8 mouse cellular contexts compared by ENCODE assay signal in genomic region chr6:124863658-124864298, GRCm38 (mm10). TPM values are rescaled to one million over a fixed set of nuclear protein-coding genes. Genes with fewer than 3 reads are reported as not detected.
DNase-seq lines count a peak whose midpoint lies in the region; ATAC-seq and TF ChIP-seq lines count a peak whose summit lies in the region.

Gpr162 (minus strand) TSS chr6:124863983.

- ATAC-seq in cerebellum, adult (ENCODE audit: insufficient number of reproducible peaks, low FRiP score, low TSS enrichment) = peak; percentile 47; the same call in 1 of the 2 replicates
- peak; percentile 72 for ATAC-seq in forebrain, embryonic 15.5 days (replicated peaks)
- ATAC-seq in hindbrain, embryonic 15.5 days (ENCODE audit: low FRiP score, low read depth) = peak; percentile 65
- no peak for ATAC-seq in monocyte, adult 5-6 weeks (replicated peaks; ENCODE audit: insufficient number of reproducible peaks, low FRiP score, low TSS enrichment, poor library complexity, severe bottlenecking)

- peak within 1 kb of the TSS; percentile 79 to 81 for H3K4me3 ChIP-seq in ES-E14 (ENCODE audit: insufficient read depth in 1 of 2, low read depth in 1 of 2, low read length in 2 of 2, poor library complexity in 1 of 2, severe bottlenecking in 1 of 2)
- peak within 1 kb of the TSS; percentile 51 for H3K4me3 ChIP-seq in forebrain, embryonic 15.5 days
- H3K4me3 ChIP-seq in hindbrain, embryonic 15.5 days = peak within 1 kb of the TSS; percentile 83

- in situ Hi-C loops in ES-E14 (cut with MboI; ENCODE audit: low sequenced_read_pairs in 2 of 2, unreplicated experiment in 2 of 2) = no loop called here

- peaks cover 4 to 29% of the 10 kb centered on the region in 2 experiments; a peak in 2 of 4 replicates for H3K4me1 ChIP-seq in ES-E14 (ENCODE audit: control insufficient read depth in 2 of 2, insufficient read depth in 2 of 2, low read length in 2 of 2, poor library complexity in 1 of 2)
- H3K4me1 ChIP-seq in forebrain, embryonic 15.5 days = peaks cover 54% of the 10 kb centered on the region
- H3K4me1 ChIP-seq in hindbrain, embryonic 15.5 days (replicated peaks) = peaks cover 66% of the 10 kb centered on the region

- no peaks in the 10 kb centered on the region for H3K27me3 ChIP-seq in forebrain, embryonic 15.5 days
- no peaks in the 10 kb centered on the region for H3K27me3 ChIP-seq in hindbrain, embryonic 15.5 days

- peak within 1 kb of the TSS; percentile 68 for H3K4me2 ChIP-seq in forebrain, embryonic 15.5 days (replicated peaks)
- peak within 1 kb of the TSS; percentile 80 for H3K4me2 ChIP-seq in hindbrain, embryonic 15.5 days

- H3K36me3 ChIP-seq in ES-E14 (ENCODE audit: control insufficient read depth, insufficient read depth, low read length, poor library complexity, severe bottlenecking) = no peaks in the 10 kb centered on the region; the same call in 1 of the 2 replicates
- H3K36me3 ChIP-seq in forebrain, embryonic 15.5 days = 0 out of 2 replicates have a peak, but pooled peaks cover 2% of the 10 kb centered on the region
- H3K36me3 ChIP-seq in hindbrain, embryonic 15.5 days = no peaks in the 10 kb centered on the region

- H3K9me3 ChIP-seq in ES-E14 (ENCODE audit: control insufficient read depth, insufficient read depth, low read depth, low read length) = no peaks in the 10 kb centered on the region
- H3K9me3 ChIP-seq in forebrain, embryonic 15.5 days = no peaks in the 10 kb centered on the region
- no peaks in the 10 kb centered on the region for H3K9me3 ChIP-seq in hindbrain, embryonic 15.5 days

- H3K9ac ChIP-seq in ES-E14 (ENCODE audit: insufficient read depth, low read depth, low read length, poor library complexity, severe bottlenecking) = peak within 1 kb of the TSS; percentile 71
- peak within 1 kb of the TSS; percentile 66 for H3K9ac ChIP-seq in forebrain, embryonic 15.5 days (replicated peaks)
- peak within 1 kb of the TSS; percentile 84 for H3K9ac ChIP-seq in hindbrain, embryonic 15.5 days

- under 1% methylated on average over 39 of the region's 43 CpGs for WGBS in forebrain, embryonic 15.5 days
- under 1% methylated on average over 37 of the region's 43 CpGs for WGBS in hindbrain, embryonic 15.5 days

- H3K27ac ChIP-seq in ES-E14 (ENCODE audit: insufficient read depth, low read depth, low read length, poor library complexity, severe bottlenecking) = no peak within 1 kb of the TSS
- peak within 1 kb of the TSS; percentile 90 for H3K27ac ChIP-seq in forebrain, embryonic 15.5 days (replicated peaks)
- peak within 1 kb of the TSS; percentile 98 for H3K27ac ChIP-seq in hindbrain, embryonic 15.5 days (replicated peaks)

- no peak for DNase-seq in ES-E14 (ENCODE audit: low read depth, low spot score)
- DNase-seq in left cerebral cortex, adult 9 months (ENCODE audit: low spot score in 2 of 2) = peak; percentile 54 to 77
- DNase-seq in lung, postnatal 4 days = peak; percentile 67 to 70
- peak; percentile 75 to 76 for DNase-seq in right cerebral cortex, adult 2 months (ENCODE audit: low spot score in 2 of 2)

TF ChIP-seq in ES-E14, 5 proteins besides CTCF, POLR2A, EP300 and RAD21:
- TF ChIP-seq HCFC1 (IDR thresholded peaks at IDR 0.05; ENCODE audit: borderline replicate concordance, insufficient read depth, low read length) (no peak), ZC3H11A (IDR thresholded peaks at IDR 0.05; ENCODE audit: borderline replicate concordance, low read depth, low read length) (no peak), ZNF384 (IDR thresholded peaks at IDR 0.05; ENCODE audit: low read depth, low read length) (no peak), MAFK (IDR thresholded peaks at IDR 0.05; ENCODE audit: insufficient read depth, low read depth, low read length) (no peak), CHD2 (IDR thresholded peaks at IDR 0.05; ENCODE audit: low read depth, low read length) (no peak)

RNA-seq across cellular contexts. Expression of gene Gpr162, which starts in this region (rescaled TPM):
- 1.7 and 3.1 TPM in 2 replicates for total RNA-seq in ES-E14 (2012; rRNA removed)
- 25.2 and 25.9 TPM in 2 replicates for polyA plus RNA-seq in forebrain, embryonic 15.5 days (2015; fragmentation: Nextera tagmentation; extraction: Ambion mirVana)
- polyA plus RNA-seq in hindbrain, embryonic 15.5 days (2015; fragmentation: Nextera tagmentation; extraction: Ambion mirVana) = 33.9 and 37.5 TPM in 2 replicates
- 0.38 TPM in 1 of 3 replicates, not detected in the others for total RNA-seq in monocyte, adult 5-6 weeks (2017)
